Mouse (Mus musculus): ENCODE measurements around the gene Prss32. TPM values are rescaled to one million over a fixed set of nuclear protein-coding genes. Genes with fewer than 3 reads are reported as not detected.

Gene Prss32
- polyA plus RNA-seq (2015; fragmentation: Nextera tagmentation; extraction: Ambion mirVana): not detected in 2 replicates

DNA sequence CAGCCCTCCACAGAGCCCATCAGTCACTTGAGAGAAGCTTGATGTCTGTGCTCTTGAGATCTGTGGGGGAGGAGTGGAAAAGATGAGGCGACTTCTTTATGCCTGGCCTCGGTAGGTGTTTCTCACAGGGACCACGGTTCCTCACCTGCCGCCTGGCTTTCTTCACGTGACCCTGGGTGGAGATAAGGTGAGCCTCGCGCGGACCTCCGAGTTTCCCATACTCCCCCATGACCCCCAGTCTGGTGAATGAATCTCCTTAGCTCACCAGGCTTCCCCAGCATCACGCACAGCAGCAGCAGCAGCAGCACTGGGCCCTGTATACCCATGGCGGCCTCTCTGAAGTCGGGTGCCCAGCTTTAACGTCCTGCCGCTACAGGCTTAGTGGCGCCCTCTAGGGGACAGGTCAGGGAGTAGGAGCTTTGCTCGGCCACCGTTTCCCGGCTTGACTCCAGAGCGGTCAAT is at the start of gene Prss32, which contains the start of gene Prss41:
Gene Prss32 (plus strand): TSS at position 44 of the 462 bp plus-strand sequence.
Gene Prss41 (minus strand): TSS at position 361 of the 462 bp plus-strand sequence.
- no peak for ATAC-seq
- Histone ChIP-seq H3K4me1 (ENCODE audit: control insufficient read depth, insufficient read depth, low read length) (no peaks in the 10 kb centered on the region), H3K4me2 (ENCODE audit: low read length) (peak within 1 kb of the TSS; percentile 29), H3K27ac (ENCODE audit: low read length) (no peak within 1 kb of the TSS), H3K9me3 (replicated peaks; ENCODE audit: control insufficient read depth, low read length, poor library complexity, severe bottlenecking) (no peaks in the 10 kb centered on the region), H3K4me3 (ENCODE audit: low read depth, low read length) (no peak within 1 kb of the TSS; the same call in 1 of the 2 replicates), H3K27me3 (ENCODE audit: control insufficient read depth, insufficient read depth, low read depth, low read length) (0 out of 2 replicates have a peak, but pooled peaks cover 2% of the 10 kb centered on the region), H3K9ac (ENCODE audit: low read depth, low read length) (no peak within 1 kb of the TSS), H3K36me3 (ENCODE audit: control insufficient read depth, insufficient read depth, low read length) (no peaks in the 10 kb centered on the region)
- WGBS: 14% methylated on average over 19 of the region's 19 CpGs

DNA sequence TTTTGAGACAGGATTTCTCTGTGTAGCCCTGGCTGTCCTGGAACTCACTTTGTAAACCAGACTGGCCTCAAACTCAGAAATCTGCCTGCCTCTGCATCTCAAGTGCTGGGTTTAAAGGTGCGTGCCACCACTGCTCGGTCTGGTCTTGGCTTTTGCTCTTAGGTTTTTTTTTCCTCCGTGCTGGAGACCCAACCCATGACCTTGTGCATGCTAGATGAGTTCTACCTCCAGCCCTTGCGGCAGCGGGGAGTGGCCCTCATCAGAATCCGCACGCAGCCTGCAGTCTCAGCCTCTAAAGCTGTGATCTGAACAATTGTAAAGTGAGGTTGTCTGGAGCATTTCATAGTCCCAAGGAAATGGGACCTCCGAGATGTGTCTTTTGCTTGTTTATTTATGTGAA is 48.3 kb upstream of the Prss32 start:
- ATAC-seq: no peak
- Histone ChIP-seq H3K9me3 (replicated peaks; ENCODE audit: control insufficient read depth, low read length, poor library complexity, severe bottlenecking) (no peaks in the 10 kb centered on the region), H3K9ac (ENCODE audit: low read depth, low read length) (no peak overlapping the region), H3K27ac (ENCODE audit: low read length) (no peak overlapping the region), H3K4me3 (ENCODE audit: low read depth, low read length) (no peak overlapping the region), H3K4me2 (ENCODE audit: low read length) (no peak overlapping the region), H3K27me3 (ENCODE audit: control insufficient read depth, insufficient read depth, low read depth, low read length) (no peaks in the 10 kb centered on the region), H3K36me3 (ENCODE audit: control insufficient read depth, insufficient read depth, low read length) (no peaks in the 10 kb centered on the region), H3K4me1 (ENCODE audit: control insufficient read depth, insufficient read depth, low read length) (peaks cover 11% of the 10 kb centered on the region; the same call in 1 of the 2 replicates)
- 95% methylated on average over 8 of the region's 8 CpGs for WGBS

DNA sequence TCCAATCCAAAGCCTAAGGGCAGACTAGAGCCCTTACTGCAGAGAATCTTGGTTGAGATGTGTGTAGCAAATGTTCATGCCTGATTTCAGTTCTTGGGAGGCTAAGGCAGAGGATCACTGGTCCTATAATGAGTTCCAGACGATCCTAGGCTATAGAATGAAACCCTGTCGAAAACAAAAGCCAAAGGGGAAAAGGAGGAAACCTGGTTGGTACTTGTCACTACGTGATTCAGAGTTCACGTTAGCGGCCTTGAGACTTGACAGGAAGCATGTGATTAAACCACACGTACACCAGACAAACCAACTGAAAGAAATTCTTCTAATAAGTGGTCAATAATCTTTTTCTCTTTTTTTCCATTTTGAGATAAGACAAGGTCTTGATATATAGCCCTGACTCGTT is 46.3 kb upstream of the Prss32 start:
- H3K27ac ChIP-seq (ENCODE audit: low read length): no peak overlapping the region
- ATAC-seq: no peak
- H3K36me3 ChIP-seq (ENCODE audit: control insufficient read depth, insufficient read depth, low read length): no peaks in the 10 kb centered on the region
- no peak overlapping the region for H3K4me2 ChIP-seq (ENCODE audit: low read length)
- H3K4me1 ChIP-seq (ENCODE audit: control insufficient read depth, insufficient read depth, low read length): peaks cover 5% of the 10 kb centered on the region; the same call in 1 of the 2 replicates
- no peaks in the 10 kb centered on the region for H3K27me3 ChIP-seq (ENCODE audit: control insufficient read depth, insufficient read depth, low read depth, low read length)
- H3K9me3 ChIP-seq (replicated peaks; ENCODE audit: control insufficient read depth, low read length, poor library complexity, severe bottlenecking): no peaks in the 10 kb centered on the region
- 85% methylated on average over 7 of the region's 7 CpGs for WGBS
- H3K9ac ChIP-seq (ENCODE audit: low read depth, low read length): no peak overlapping the region
- H3K4me3 ChIP-seq (ENCODE audit: low read depth, low read length): no peak overlapping the region

DNA sequence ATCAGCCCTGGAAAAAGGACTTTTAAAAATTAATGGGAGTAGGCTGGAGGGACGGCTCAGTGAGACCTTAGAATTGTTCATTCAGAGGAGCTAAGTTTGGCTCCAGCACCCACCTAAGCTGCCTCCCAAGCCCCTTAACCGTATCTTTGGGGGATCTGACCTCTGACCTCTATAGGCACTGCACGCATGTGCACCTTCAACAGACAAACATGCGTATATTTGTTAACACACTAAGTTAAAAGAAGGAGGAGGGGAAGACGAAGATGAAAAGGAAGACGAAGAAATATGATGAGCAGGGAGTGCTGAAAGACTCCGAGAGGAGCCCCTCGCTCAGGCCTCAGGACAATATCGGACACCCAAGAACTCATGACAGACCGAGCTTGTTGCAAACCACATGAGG is 42.0 kb upstream of the Prss32 start:
- Histone ChIP-seq H3K4me1 (ENCODE audit: control insufficient read depth, insufficient read depth, low read length) (peaks cover 20% of the 10 kb centered on the region), H3K4me2 (ENCODE audit: low read length) (no peak overlapping the region), H3K36me3 (ENCODE audit: control insufficient read depth, insufficient read depth, low read length) (no peaks in the 10 kb centered on the region), H3K27me3 (ENCODE audit: control insufficient read depth, insufficient read depth, low read depth, low read length) (no peaks in the 10 kb centered on the region), H3K27ac (ENCODE audit: low read length) (no peak overlapping the region), H3K9ac (ENCODE audit: low read depth, low read length) (no peak overlapping the region), H3K4me3 (ENCODE audit: low read depth, low read length) (no peak overlapping the region), H3K9me3 (replicated peaks; ENCODE audit: control insufficient read depth, low read length, poor library complexity, severe bottlenecking) (no peaks in the 10 kb centered on the region)
- no peak for ATAC-seq
- 92% methylated on average over 10 of the region's 10 CpGs for WGBS

DNA sequence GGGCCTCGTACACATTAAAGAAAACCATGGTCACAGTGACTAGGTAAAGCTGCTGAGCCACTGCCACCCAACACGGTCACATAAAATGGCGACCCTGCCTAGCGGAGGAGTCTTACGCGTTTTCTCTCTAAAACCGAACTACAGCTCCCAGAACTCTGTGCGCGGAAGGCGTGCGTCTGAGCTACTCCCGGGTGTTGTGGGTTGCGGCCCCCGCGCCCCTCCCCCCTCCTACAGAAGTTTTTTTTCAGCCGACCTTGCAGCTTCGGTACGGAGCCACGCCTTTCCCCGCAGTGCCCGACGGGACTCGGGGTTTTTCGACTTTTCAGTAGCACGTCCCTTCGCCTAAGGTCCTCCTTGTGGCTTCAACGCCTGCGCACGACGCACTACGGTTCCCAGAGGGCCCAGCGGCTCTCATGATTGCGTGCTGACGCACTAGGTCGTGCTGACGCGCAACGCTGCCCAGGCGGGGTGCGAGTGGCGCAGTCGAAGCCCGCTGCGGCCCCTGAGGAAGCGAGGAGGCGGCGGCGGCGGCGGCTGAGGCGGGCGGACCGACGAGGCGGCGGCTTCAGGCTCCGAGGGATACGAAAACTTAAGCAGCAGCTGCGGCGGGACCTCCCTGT is 40.8 kb upstream of the Prss32 start:
- H3K36me3 ChIP-seq (ENCODE audit: control insufficient read depth, insufficient read depth, low read length): no peaks in the 10 kb centered on the region
- peak overlapping the region; percentile 53 for H3K4me2 ChIP-seq (ENCODE audit: low read length)
- H3K9me3 ChIP-seq (replicated peaks; ENCODE audit: control insufficient read depth, low read length, poor library complexity, severe bottlenecking): no peaks in the 10 kb centered on the region
- peak overlapping the region; percentile 98 for H3K27ac ChIP-seq (ENCODE audit: low read length)
- under 1% methylated on average over 59 of the region's 60 CpGs for WGBS
- peak overlapping the region; percentile 83 for H3K4me3 ChIP-seq (ENCODE audit: low read depth, low read length)
- no peaks in the 10 kb centered on the region for H3K27me3 ChIP-seq (ENCODE audit: control insufficient read depth, insufficient read depth, low read depth, low read length)
- peaks cover 28% of the 10 kb centered on the region for H3K4me1 ChIP-seq (ENCODE audit: control insufficient read depth, insufficient read depth, low read length)
- peak; percentile 99 for ATAC-seq
- H3K9ac ChIP-seq (ENCODE audit: low read depth, low read length): peak overlapping the region; percentile 92

DNA sequence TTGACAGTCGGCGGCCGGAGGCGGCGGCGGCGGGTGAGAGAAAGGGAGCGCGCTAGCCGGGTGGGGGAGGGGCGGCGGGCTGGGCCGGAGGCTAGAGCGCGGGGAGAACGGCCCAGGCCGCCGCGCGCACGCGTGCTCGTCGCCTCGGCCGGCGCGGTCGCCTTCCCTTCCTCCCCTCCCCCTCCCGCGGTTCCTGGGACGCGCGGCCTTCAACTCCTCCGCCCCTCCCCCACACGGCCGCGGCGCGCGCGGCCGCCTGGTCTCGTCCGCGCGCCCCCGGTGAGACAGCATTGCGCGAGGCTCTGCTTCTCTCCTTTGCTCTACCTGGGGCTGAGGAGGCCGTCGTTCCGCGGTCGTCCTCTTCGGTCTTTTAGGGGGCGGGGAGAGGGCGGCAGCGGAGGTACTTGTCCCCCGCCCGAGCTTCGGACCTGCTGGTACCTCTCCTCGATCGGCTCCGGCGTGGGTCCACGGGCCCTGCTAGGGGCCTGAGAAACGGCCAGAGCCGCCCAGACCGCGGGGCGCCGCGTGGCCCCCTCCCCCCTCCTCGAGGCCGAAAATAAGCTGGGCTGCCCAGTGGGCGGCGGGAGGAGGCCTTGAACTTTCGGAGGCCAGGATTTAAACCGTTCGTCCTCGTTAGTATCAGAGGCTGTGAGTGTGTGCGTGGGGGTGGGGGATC is 40.2 kb upstream of the Prss32 start:
- Histone ChIP-seq H3K36me3 (ENCODE audit: control insufficient read depth, insufficient read depth, low read length) (peaks cover 5% of the 10 kb centered on the region; the same call in 1 of the 2 replicates), H3K4me1 (ENCODE audit: control insufficient read depth, insufficient read depth, low read length) (peaks cover 28% of the 10 kb centered on the region), H3K4me2 (ENCODE audit: low read length) (peak overlapping the region; percentile 75), H3K27me3 (ENCODE audit: control insufficient read depth, insufficient read depth, low read depth, low read length) (no peaks in the 10 kb centered on the region), H3K4me3 (ENCODE audit: low read depth, low read length) (peak overlapping the region; percentile 83), H3K9ac (ENCODE audit: low read depth, low read length) (peak overlapping the region; percentile 92), H3K27ac (ENCODE audit: low read length) (peak overlapping the region; percentile 98), H3K9me3 (replicated peaks; ENCODE audit: control insufficient read depth, low read length, poor library complexity, severe bottlenecking) (no peaks in the 10 kb centered on the region)
- peak; percentile 73 for ATAC-seq
- WGBS: under 1% methylated on average over 55 of the region's 83 CpGs

DNA sequence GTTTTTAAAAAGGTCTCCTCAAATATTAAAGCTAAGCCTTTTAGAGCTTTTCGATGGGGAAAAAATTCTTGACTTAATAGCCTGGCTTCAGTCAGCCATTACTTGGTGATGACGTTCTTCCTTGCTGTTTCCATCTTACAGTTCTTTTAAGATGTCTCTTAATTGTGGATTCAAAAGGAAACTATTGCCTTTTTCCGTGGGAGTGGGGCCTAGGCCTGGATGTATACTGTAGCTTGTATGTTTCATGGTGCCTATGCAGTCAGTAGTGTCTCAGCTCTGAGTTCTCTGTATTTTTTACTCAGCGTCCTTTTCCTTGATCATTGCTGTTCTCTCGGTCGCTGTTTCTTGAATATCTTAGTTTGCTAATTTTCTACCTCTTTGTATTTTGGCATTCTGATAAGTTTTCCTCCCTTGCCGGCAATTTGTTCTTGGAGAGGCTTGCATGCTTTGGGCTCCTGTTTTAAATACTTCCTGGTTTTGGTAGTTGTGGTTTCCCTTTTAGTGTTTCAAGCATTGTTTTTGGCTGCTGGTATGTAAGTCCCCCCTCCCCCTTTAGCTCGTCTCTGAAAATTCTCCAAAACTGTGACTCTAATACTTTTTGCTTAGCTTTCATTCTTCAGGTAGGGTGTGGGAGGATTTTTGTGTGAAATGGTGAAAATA is 39.1 kb upstream of the Prss32 start:
- WGBS: 4% methylated on average over 8 of the region's 8 CpGs
- ATAC-seq: no peak
- Histone ChIP-seq H3K9ac (ENCODE audit: low read depth, low read length) (peak overlapping the region; percentile 92), H3K36me3 (ENCODE audit: control insufficient read depth, insufficient read depth, low read length) (peaks cover 12% of the 10 kb centered on the region; the same call in 1 of the 2 replicates), H3K9me3 (replicated peaks; ENCODE audit: control insufficient read depth, low read length, poor library complexity, severe bottlenecking) (no peaks in the 10 kb centered on the region), H3K4me1 (ENCODE audit: control insufficient read depth, insufficient read depth, low read length) (peaks cover 28% of the 10 kb centered on the region), H3K27me3 (ENCODE audit: control insufficient read depth, insufficient read depth, low read depth, low read length) (no peaks in the 10 kb centered on the region), H3K27ac (ENCODE audit: low read length) (no peak overlapping the region), H3K4me2 (ENCODE audit: low read length) (peak overlapping the region; percentile 75), H3K4me3 (ENCODE audit: low read depth, low read length) (peak overlapping the region; percentile 83)

DNA sequence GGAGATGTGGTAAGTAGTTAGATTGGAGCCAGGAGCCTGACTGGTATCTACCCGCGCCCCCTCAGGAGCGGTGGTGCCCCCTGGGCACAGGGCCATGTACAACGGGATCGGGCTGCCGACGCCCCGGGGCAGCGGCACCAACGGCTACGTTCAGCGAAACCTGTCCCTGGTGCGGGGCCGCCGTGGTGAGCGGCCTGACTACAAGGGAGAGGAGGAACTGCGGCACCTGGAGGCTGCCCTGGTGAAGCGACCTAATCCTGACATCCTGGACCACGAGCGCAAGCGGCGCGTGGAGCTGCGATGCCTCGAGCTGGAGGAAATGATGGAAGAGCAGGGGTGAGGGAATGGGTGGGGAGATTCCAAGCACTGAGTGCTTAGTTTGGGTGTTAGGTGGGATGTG is 36.8 kb upstream of the Prss32 start:
- Histone ChIP-seq H3K36me3 (ENCODE audit: control insufficient read depth, insufficient read depth, low read length) (peaks cover 27% of the 10 kb centered on the region), H3K4me3 (ENCODE audit: low read depth, low read length) (no peak overlapping the region), H3K27me3 (ENCODE audit: control insufficient read depth, insufficient read depth, low read depth, low read length) (no peaks in the 10 kb centered on the region), H3K9me3 (replicated peaks; ENCODE audit: control insufficient read depth, low read length, poor library complexity, severe bottlenecking) (no peaks in the 10 kb centered on the region), H3K27ac (ENCODE audit: low read length) (no peak overlapping the region), H3K9ac (ENCODE audit: low read depth, low read length) (no peak overlapping the region), H3K4me1 (ENCODE audit: control insufficient read depth, insufficient read depth, low read length) (peaks cover 28% of the 10 kb centered on the region), H3K4me2 (ENCODE audit: low read length) (no peak overlapping the region; the same call in 1 of the 2 replicates)
- 80% methylated on average over 25 of the region's 25 CpGs for WGBS
- no peak for ATAC-seq

Measured in midbrain, embryonic 16.5 days (tissue).